Mouse (Mus musculus) heart, postnatal 14 days (tissue): ENCODE measurements at regions not wholly inside any gene's neighbourhood (a gene's known extent, or its start where the extent isn't known, plus 50 kb on each side); places are given as distances from the start of the nearest gene placed in this dataset.

Experiments
- DNase-seq, 2 experiments: peaks; one replicate each; pipeline ENCODE4 v3.0.0; 2021 to 2022
- intact Hi-C: fragments of 180-260 bp; cut with DNase I; formaldehyde crosslinking; loops from one replicate; pipeline ENCODE4 v1.15.1; 2025

DNA sequence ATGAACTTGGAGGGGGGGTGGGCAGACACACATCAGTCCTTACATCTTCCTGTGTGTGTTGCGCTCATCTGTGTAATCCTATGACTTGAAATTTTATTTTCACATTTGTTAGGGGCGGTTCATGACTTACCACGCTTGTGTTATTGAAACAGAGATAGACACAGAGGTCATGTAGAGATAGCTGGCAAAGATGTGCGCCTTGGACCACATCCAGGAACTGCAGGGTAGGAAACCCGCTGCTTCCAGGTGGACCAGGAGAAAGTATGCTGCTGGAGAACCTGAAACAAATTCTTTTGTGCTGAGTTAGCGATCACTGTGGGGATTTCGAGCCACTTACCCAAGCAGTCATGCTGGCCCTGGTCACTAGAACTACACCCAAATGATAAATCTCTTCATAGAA lies 89.1 kb downstream of the Kcnj2 start:
- DNase-seq, result no peak
- intact Hi-C loops, result loop anchor here (2.0 kb wide), 1 partner anchor 64 kb away; no protein-coding TSS in a partner anchor

DNA sequence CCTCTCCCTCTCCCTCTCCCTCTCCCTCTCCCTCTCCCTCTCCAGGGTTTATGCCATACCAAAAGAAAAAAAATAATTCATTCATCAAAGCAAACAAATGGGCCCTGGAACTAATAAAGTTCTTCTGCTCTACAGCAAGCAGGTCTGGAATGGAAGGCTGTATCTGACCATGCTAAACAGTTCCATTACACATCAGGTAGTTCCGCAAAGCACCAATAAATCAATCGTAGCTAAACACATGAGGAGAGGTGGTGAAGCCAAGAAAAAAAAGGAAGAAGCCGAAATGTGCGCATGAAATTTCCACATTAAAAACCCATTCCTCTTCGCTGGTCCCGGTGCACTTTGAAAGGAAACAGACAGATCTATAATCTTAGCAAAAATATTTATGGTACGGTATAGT lies 89.8 kb downstream of the Kcnj2 start:
- intact Hi-C loops, result loop anchor here (2.0 kb wide), 1 partner anchor 65 kb away; no protein-coding TSS in a partner anchor
- DNase-seq, result no peak

- intact Hi-C loops, result no loop called here
- DNase-seq, result no peak
Observed at GRCm38 (mm10) chr11:111159299-111159698, 93.3 kb downstream of the Kcnj2 start.

DNA sequence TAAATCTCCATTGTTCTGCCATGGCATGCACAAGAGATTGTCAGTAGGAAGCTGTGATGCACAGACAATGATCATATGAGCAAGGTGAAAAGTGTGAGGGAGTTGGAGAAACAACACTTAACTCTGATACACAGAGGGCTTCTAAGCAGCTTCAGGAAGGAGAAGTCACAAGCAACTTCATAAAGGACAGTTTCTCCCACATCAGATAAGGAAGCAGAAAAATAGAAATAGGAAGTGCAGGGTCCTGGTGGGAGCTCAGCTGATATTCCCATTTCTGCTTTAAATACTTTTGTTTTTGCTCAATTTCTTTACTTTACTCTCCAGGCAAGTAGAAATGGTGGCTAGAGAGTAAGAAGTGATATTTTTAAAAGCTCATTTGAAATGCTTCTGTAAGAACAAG lies 98.9 kb downstream of the Kcnj2 start:
- intact Hi-C loops, result no loop called here
- DNase-seq, result no peak

- DNase-seq, result no peak
- intact Hi-C loops, result no loop called here
Observed at GRCm38 (mm10) chr11:111170174-111170800, 104.3 kb downstream of the Kcnj2 start.

DNA sequence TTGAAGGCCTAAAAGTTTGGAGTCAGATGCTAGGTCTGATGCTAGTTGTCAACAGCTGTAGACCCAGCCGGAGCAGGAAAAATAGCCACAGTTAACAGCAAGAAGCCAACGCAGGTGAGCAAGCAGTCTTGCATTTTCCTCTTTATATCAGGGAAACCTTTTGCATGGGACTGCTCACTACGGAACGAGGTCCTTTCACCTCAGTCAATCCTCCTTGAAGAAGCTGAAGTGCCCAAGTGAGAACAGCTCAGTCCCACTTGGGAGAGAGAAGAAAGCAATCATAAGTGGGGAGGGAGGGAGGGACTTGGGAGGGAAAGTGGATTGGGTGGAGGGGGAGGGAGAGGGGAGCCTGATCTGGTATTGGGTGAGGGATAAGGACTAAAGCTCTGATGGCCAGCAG lies 107.6 kb downstream of the Kcnj2 start:
- intact Hi-C loops, result no loop called here

DNA sequence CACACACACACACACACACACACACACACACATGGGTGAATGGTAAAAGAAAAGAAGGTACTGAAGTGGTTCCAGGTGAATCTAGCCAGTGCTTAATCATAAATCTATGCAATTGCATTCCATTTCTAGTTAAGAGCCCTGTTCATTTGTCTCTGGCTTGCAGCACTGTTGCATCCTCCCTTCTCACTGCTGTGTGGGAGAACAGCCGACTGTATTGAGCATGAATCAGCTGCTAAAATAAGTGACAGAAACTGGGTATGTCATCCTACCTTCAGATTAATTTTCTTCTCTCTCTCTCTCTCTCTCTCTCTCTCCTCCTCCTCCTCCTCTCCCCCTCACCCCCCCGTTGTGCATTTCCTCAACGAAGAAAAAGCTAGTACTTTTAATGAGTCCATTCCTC lies 109.6 kb downstream of the Kcnj2 start:
- intact Hi-C loops, result no loop called here
- DNase-seq, result no peak

More for the DNA sequence above, 107.6 kb downstream of the Kcnj2 start:
- DNase-seq, result no peak

- intact Hi-C loops, result no loop called here
Observed at GRCm38 (mm10) chr11:111177516-111177915, 111.6 kb downstream of the Kcnj2 start.

DNA sequence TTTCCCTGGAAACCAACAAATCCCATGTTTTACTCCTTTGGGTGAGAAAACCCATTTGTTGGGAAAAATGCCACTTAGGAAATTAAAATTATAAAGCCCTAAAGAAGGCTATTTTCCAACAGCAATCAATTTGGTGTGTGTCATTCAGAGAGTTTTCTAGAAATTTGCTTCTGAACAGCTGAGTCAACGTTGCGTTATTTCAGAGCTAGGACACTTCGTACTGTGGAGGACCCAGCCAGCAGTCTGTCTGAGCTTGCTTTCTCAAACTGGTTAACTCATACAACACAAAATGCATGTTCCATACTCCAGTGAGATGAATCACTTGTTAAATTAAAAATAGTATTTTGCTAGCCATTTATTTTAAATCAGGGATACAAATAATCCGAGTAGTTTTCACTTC lies 131.5 kb downstream of the Kcnj2 start:
- intact Hi-C loops, result no loop called here
- DNase-seq, result no peak

More at GRCm38 (mm10) chr11:111177516-111177915, 111.6 kb downstream of the Kcnj2 start:
- no peak for DNase-seq

- intact Hi-C loops, result no loop called here
- no peak for DNase-seq
Observed at GRCm38 (mm10) chr11:111200512-111200911, 134.5 kb downstream of the Kcnj2 start.

DNA sequence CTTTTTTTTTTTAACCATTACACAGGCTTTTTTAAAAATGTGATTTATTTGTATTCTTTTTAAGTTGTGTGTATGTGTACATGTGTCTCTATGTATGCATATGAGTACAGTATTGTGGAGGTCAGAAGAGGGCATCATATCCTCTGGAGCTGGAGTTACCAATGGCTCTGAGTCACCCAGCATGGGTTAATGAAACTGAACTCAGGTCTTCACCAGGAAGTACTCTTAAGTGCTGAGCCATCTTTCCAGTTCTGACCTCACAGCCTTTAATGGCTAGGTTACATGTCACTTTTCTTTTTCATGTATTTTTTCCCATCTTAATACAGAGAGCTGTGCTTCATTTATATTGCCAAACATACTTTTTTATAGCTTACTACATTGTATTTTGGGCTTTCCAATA lies 136.8 kb downstream of the Kcnj2 start:
- intact Hi-C loops, result no loop called here
- no peak for DNase-seq

GRCm38 (mm10) chr11:111210565-111210964 lies 144.6 kb downstream of the Kcnj2 start:
- intact Hi-C loops, result loop anchor here (10.0 kb wide), 1 partner anchor 146 kb away; the partner anchor contains the start of gene Kcnj2
- DNase-seq, result no peak

DNA sequence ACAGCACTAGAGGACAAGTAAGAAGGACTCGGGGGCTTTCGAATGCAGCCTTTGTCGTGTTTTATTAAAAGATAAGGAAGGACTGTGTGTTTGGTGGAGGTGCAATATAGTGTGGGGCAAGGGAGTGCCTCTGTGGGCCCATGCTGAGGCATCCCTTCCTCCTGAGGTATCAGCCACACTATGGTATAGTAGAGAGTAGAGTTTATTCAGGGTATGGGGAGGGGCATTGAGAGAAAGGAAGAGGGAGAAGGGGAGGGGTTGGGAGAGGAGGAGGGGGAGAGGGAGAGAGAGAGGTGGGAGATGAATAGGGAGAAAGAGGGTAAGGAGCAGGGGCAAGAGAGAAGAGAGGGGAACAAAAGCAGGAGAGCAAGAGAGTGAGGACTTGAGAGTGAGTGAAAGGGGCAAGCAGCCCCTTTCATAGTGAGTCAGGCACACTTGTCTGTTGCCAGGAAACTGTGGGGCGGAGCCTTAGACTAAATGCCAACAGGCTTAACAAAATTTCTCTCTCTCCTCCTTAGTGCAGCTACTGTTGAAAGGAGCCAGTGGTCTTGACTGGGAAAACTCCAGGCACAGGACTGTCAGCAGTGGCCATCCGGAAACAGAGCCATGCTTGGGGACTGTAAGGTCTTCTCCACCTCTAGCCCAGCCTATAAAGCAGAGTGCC lies 146.2 kb downstream of the Kcnj2 start:
- DNase-seq, result no peak
- intact Hi-C loops, result loop anchor here (10.0 kb wide), 1 partner anchor 147 kb away; the partner anchor contains the start of gene Kcnj2

GRCm38 (mm10) chr11:111212702-111213328 lies 146.9 kb downstream of the Kcnj2 start:
- no peak for DNase-seq
- intact Hi-C loops, result loop anchor here (10.0 kb wide), 1 partner anchor 148 kb away; the partner anchor contains the start of gene Kcnj2

- intact Hi-C loops, result loop anchor here (10.0 kb wide), 1 partner anchor 150 kb away; the partner anchor contains the start of gene Kcnj2
- DNase-seq, result peak; percentile 29 to 57
Observed at GRCm38 (mm10) chr11:111215006-111215405, 149.0 kb downstream of the Kcnj2 start.

DNA sequence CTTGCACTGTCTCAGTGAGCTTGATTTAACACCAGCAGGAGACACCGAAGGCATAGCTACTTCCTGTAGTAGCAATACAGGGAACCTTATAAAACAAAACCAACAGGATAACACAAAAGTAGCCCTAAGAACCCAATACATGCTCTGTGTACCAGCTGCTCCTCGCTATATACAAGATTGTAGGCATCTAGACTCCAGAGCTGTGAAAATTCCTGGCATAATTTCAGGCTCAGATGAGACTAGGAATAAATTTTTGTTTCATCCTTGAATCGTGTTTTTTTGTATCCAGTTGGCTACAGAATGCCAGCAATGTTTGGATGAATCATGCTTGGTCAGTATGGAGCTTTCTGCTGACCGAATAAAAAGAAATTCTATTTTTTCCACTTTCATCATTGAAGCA lies 157.9 kb downstream of the Kcnj2 start:
- intact Hi-C loops, result no loop called here
- DNase-seq, result no peak

DNA sequence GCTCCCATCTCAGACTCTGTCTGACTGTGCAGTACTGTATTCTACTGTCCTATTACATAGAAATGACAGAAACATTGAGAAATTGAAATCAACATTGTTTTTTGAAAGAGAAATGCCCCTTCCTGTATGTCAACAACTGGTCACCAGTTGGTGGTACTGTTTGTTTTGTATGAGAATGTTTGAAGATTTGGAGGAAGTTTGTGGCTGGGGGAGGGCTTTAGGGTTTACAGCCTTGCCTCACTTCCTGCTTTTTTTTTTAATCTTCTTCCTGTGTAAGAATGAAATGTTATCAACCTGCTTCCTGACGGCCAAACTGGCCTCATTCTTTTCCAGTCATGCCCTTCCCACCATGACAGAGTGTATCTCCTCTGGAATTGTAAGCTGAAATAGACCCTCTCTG lies 161.3 kb downstream of the Kcnj2 start:
- intact Hi-C loops, result no loop called here

GRCm38 (mm10) chr11:111236741-111237140 lies 170.8 kb downstream of the Kcnj2 start:
- no peak for DNase-seq
- intact Hi-C loops, result no loop called here

More for the DNA sequence above, 161.3 kb downstream of the Kcnj2 start:
- DNase-seq, result no peak

- intact Hi-C loops, result no loop called here
- DNase-seq, result no peak
Observed at GRCm38 (mm10) chr11:111239784-111240183, 173.8 kb downstream of the Kcnj2 start.

GRCm38 (mm10) chr11:111252226-111252625 lies 186.3 kb downstream of the Kcnj2 start:
- intact Hi-C loops, result no loop called here
- no peak for DNase-seq

- intact Hi-C loops, result no loop called here
- DNase-seq, result no peak
Observed at GRCm38 (mm10) chr11:111256596-111256995, 190.6 kb downstream of the Kcnj2 start.
